Mouse (Mus musculus): Measurements from ENCODE around the gene Wdr83.

- no peak for TF ChIP-seq CTCF (IDR thresholded peaks at IDR 0.05; ENCODE audit: extremely low read depth, insufficient read length, insufficient replicate concordance, low read depth, low read length)
- no peak for TF ChIP-seq POLR2A (IDR thresholded peaks at IDR 0.05; ENCODE audit: low read depth, low read length)
Measured at GRCm38 (mm10) chr8:85034764-85035163, 46.3 kb downstream of the Wdr83 start.

Measured in small intestine, adult 2 months (tissue).